Mouse (Mus musculus) cortical plate, adult 2 months (tissue): Measurements from ENCODE around the gene Brox.

Source experiments
- CTCF ChIP-seq: fragments of 200-500 bp; IDR thresholded peaks from 2 replicates; pipeline ENCODE4 v1.5.1; 2011; ENCODE audit warnings: mild to moderate bottlenecking, control low read depth, low read length; ENCODE audit not compliant: insufficient read depth; ENCODE audit errors: extremely low read depth
- POLR2A ChIP-seq: fragments of 200-500 bp; IDR thresholded peaks from 2 replicates; pipeline ENCODE4 v1.6.1; 2011; ENCODE audit warnings: mild to moderate bottlenecking, low read length, control low read depth; ENCODE audit not compliant: insufficient read depth; ENCODE audit errors: extremely low read depth

DNA sequence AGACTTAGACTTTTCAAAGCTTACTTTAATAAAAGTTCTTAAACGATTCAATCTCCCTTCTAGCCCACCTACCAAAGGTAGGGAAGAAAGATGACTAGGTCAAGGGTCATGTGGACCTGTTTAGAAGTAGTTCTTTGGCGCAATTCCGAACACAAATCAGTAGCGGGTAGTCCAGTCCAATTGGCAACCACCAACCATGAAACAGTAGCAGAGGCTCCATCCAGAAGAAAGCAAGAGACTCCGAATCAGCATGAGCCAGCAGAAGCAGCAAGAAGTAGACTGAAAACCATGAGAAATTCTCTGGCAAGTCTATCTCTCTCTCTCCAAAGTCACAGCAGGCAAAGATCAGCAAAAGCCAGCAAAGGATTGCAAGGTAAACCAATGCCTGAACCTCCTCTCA is 60.6 kb downstream of the Brox start:
- no peak for TF ChIP-seq CTCF
- TF ChIP-seq POLR2A, result no peak
